Comparison of ENCODE assay signal across 18 mouse cellular contexts in the genomic region with DNA sequence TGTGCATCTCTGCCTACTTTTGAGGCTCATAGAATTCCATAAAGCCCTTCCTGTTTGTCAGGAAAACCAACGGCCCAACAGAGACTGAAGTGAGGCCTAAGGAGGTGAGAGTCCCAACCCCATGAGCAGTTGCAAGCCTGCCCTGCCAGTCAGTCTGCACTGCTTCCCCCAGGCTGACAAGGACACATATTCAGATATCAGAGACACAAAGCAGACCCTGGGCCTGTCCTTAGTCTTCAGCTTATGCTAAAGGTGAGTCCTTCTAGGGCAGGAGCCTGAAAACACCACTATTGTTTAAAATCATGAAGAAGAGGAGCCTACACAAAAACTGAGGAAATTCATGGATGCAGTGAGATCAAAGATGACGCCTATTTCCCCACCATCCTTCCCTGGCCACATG. TPM values are rescaled to one million over a fixed set of nuclear protein-coding genes. Genes with fewer than 3 reads are reported as not detected.
"Had no signal": no experiment of that assay in that cellular context is flagged by ENCODE, and none has a peak within 500 bp of the region (broad histone marks: within the 10 kb centered on the region; RNA-seq: fewer than 3 reads in every experiment).

No protein-coding gene starts in this region.

- H3K9ac ChIP-seq: lung, embryonic 15.5 days; midbrain, embryonic 13.5 days; midbrain, embryonic 15.5 days; neural tube, embryonic 12.5 days had no signal

- H3K4me1 ChIP-seq: lung, embryonic 15.5 days; midbrain, embryonic 13.5 days; midbrain, embryonic 15.5 days; neural tube, embryonic 12.5 days had no signal

- ATAC-seq: lung, postnatal 0 days; midbrain, embryonic 13.5 days; midbrain, embryonic 15.5 days had no signal

- H3K4me3 ChIP-seq: lung, embryonic 15.5 days; megakaryocyte, embryonic 14.5 days; midbrain, embryonic 13.5 days; midbrain, embryonic 15.5 days; neural tube, embryonic 12.5 days had no signal

- H3K4me2 ChIP-seq: lung, embryonic 15.5 days; midbrain, embryonic 11.5 days; midbrain, embryonic 13.5 days; midbrain, embryonic 15.5 days; neural tube, embryonic 12.5 days had no signal

- DNase-seq: lung, adult 2 months; lung, postnatal 14 days; lung, postnatal 36 days; right cerebral cortex, postnatal 14 days; thymus, adult 18-20 months; thymus, postnatal 14 days; thymus, postnatal 36 days had no signal

- H3K9me3 ChIP-seq: lung, embryonic 15.5 days; megakaryocyte, embryonic 14.5 days; midbrain, embryonic 13.5 days; midbrain, embryonic 15.5 days; neural tube, embryonic 12.5 days had no signal

- H3K36me3 ChIP-seq: lung, embryonic 15.5 days; midbrain, embryonic 13.5 days; midbrain, embryonic 15.5 days; neural tube, embryonic 12.5 days had no signal

- H3K27me3 ChIP-seq: lung, embryonic 15.5 days; midbrain, embryonic 13.5 days; midbrain, embryonic 15.5 days; neural tube, embryonic 12.5 days had no signal

- H3K27ac ChIP-seq: lung, embryonic 15.5 days; macrophage; midbrain, embryonic 13.5 days; midbrain, embryonic 15.5 days; neural tube, embryonic 12.5 days had no signal

RNA-seq across cellular contexts. Expression of gene Pknox2, which starts 13.5 kb away (rescaled TPM):
- total RNA-seq: megakaryocyte progenitor cell, adult 5-6 weeks; monocyte, adult 5-6 weeks; neutrophil, adult 5-6 weeks had no signal
- polyA plus RNA-seq: macrophage had no signal
